Mouse (Mus musculus) small intestine, adult 2 months (tissue): Measurements from ENCODE around the gene Steap3.

Experiments used
- CTCF ChIP-seq: fragments of 200-500 bp; IDR thresholded peaks from 2 replicates; pipeline ENCODE4 v1.5.1; 2012; ENCODE audit warnings: low read depth, mild to moderate bottlenecking, control low read depth, inconsistent platforms, low read length, moderate library complexity, mixed read lengths; ENCODE audit not compliant: insufficient replicate concordance, insufficient read length; ENCODE audit errors: extremely low read depth
- POLR2A ChIP-seq: fragments of 200-500 bp; IDR thresholded peaks from 2 replicates; pipeline ENCODE4 v1.6.1; 2012; ENCODE audit warnings: low read depth, mild to moderate bottlenecking, control low read depth, inconsistent platforms, low read length, moderate library complexity

DNA sequence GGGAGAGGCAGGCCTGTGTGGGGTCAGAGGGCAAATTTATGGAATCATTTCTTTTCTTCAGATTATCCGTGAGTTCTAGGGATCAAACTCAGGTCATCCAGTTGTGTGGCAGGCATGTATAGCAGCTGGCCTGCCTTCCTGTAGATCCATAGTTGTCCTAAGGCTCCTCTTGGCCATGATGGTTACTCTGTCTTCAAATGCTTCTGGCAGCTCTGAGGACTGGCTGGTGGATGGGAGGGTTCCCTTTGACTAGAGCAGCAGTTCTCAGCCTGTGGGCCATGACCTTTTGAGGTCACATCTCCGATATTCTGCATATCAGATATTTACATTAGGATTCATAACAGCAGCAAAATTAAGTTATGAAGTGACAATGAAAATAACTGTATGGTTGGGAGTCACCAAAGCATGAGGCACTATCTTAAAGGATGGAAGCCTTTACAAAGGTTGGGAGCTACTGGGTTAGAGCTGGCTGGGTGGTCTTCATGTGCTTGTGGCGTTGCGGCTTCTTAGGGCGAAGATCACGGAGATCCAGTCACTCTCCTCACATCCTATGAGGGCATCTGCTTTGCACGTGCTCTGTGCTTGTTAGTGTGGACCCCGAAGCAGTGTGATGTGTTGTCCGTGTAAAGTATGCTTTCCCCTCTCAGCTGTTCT is 113.9 kb downstream of the Steap3 start:
- TF ChIP-seq POLR2A (no peak), CTCF (no peak)
